Comparison of ENCODE assay signal across 27 mouse cellular contexts in the genomic region with DNA sequence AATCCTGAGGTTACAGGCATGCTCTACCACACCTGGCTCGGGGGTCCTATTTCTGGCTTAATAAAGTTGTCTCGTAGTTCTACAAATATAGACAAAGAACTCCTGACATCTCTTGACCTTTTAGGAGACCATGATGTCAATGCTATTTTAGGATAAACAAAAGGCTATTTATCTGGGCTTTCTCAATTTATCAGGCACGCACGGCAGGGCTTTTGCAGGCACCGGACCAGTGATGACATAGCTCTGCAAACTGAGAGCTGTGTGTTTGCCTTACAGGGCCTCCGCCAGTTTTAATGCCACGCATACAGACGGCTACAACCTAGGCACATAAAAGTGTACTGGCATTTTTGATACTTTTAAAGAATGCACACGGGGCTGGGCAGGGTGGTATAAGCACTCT.
"Had no signal": no experiment of that assay in that cellular context is flagged by ENCODE, and none has a peak within 500 bp of the region (broad histone marks: within the 10 kb centered on the region; RNA-seq: fewer than 3 reads in every experiment).

No protein-coding gene starts in this region.

- ATAC-seq: forebrain, embryonic 16.5 days; hindbrain, embryonic 16.5 days; inflammation-experienced regulatory T-cells, adult 6 months; intestine, embryonic 15.5 days; intestine, postnatal 0 days had no signal

- H3K27me3 ChIP-seq: heart, embryonic 15.5 days; hindbrain, embryonic 12.5 days; intestine, embryonic 15.5 days; limb, embryonic 13.5 days; limb, embryonic 15.5 days; liver, embryonic 13.5 days; liver, embryonic 15.5 days had no signal

- H3K9ac ChIP-seq: heart, embryonic 15.5 days; hindbrain, embryonic 12.5 days; hindbrain, embryonic 14.5 days; intestine, embryonic 15.5 days; limb, embryonic 13.5 days; limb, embryonic 15.5 days; liver, embryonic 13.5 days; liver, embryonic 15.5 days had no signal

- H3K4me2 ChIP-seq: heart, embryonic 15.5 days; hindbrain, embryonic 12.5 days; hindbrain, embryonic 14.5 days; intestine, embryonic 15.5 days; limb, embryonic 13.5 days; limb, embryonic 15.5 days; liver, embryonic 13.5 days; liver, embryonic 15.5 days had no signal

- DNase-seq: gastrocnemius, adult 2 months; gastrocnemius, postnatal 10 days; gastrocnemius, postnatal 25 days; heart, postnatal 36 days; kidney, adult 18-20 months; kidney, adult 8-10 months; kidney, postnatal 10 days; kidney, postnatal 25 days; kidney, postnatal 4 days; left cerebral cortex, postnatal 4 days; liver, embryonic 13.5 days; lung, adult 18-20 months had no signal

- H3K4me1 ChIP-seq: hindbrain, embryonic 12.5 days; intestine, embryonic 15.5 days; limb, embryonic 13.5 days; limb, embryonic 15.5 days; liver, embryonic 13.5 days; liver, embryonic 15.5 days had no signal

- H3K9me3 ChIP-seq: heart, embryonic 15.5 days; hindbrain, embryonic 10.5 days; hindbrain, embryonic 12.5 days; intestine, embryonic 15.5 days; limb, embryonic 13.5 days; limb, embryonic 15.5 days; liver, embryonic 13.5 days; liver, embryonic 15.5 days had no signal

- H3K4me3 ChIP-seq: gastrocnemius, adult 2 months; heart, adult 2 months; heart, embryonic 15.5 days; hindbrain, embryonic 10.5 days; hindbrain, embryonic 12.5 days; intestine, embryonic 15.5 days; layer of hippocampus, adult 2 months; left cerebral cortex, adult 2 months; limb, embryonic 13.5 days; limb, embryonic 15.5 days; liver, embryonic 13.5 days; liver, embryonic 15.5 days had no signal

- H3K27ac ChIP-seq: heart, embryonic 15.5 days; hindbrain, embryonic 10.5 days; hindbrain, embryonic 12.5 days; hindbrain, embryonic 14.5 days; intestine, embryonic 15.5 days; layer of hippocampus, adult 2 months; left cerebral cortex, adult 2 months; limb, embryonic 13.5 days; limb, embryonic 15.5 days; liver, embryonic 13.5 days; liver, embryonic 15.5 days had no signal
